Mouse (Mus musculus) lung, adult 2 months (tissue): ENCODE measurements around the gene Tacr1. TPM values are rescaled to one million over a fixed set of nuclear protein-coding genes. Genes with fewer than 3 reads are reported as not detected.

ENCODE experiments used
- DNase-seq: peaks from one replicate; pipeline ENCODE4 v3.0.0; 2022
- H3K4me1 ChIP-seq: fragments of 200-500 bp; 2 replicates; pipeline ENCODE4 v1.6.1; 2011; ENCODE audit warnings: low read length; ENCODE audit not compliant: control insufficient read depth, insufficient read depth
- H3K4me3 ChIP-seq: fragments of 200-500 bp; replicated peaks from 2 replicates; pipeline ENCODE3; 2011; ENCODE audit warnings: low read depth, mild to moderate bottlenecking, control low read depth, low read length; ENCODE audit errors: extremely low read depth
- CTCF ChIP-seq: fragments of 200-500 bp; IDR thresholded peaks from 2 replicates; pipeline ENCODE4 v1.5.1; 2011; ENCODE audit warnings: mild to moderate bottlenecking, low read length, control low read depth; ENCODE audit not compliant: insufficient read depth
- POLR2A ChIP-seq: fragments of 200-500 bp; IDR thresholded peaks from 2 replicates; pipeline ENCODE4 v1.6.1; 2011; ENCODE audit warnings: low read depth, mild to moderate bottlenecking, control low read depth, low read length, borderline replicate concordance; ENCODE audit errors: extremely low read depth
- WGBS: fragments of 180-500 bp; shearing (Covaris S2); methylation state at CpG from one replicate; pipeline ENCODE4 v1.1.7; 2018; 5-methylcytosine and 5-hydroxymethylcytosine counted together
- polyA plus RNA-seq: library from polyadenylated mRNA; depleted of rRNA; stranded (reverse); fragments of >200 nt; gene quantifications from 2 replicates; pipeline ENCODE4 v1.2.3, GENCODE M21; 2012

Gene Tacr1
- polyA plus RNA-seq, 1 experiment = 0.17 TPM

GRCm38 (mm10) chr6:82604791-82605190 lies 202.7 kb downstream of the Tacr1 start:
- no peak for DNase-seq
- no peak overlapping the region for H3K4me3 ChIP-seq
- WGBS = 61% methylated on average over 8 of the region's 8 CpGs
- no peak for TF ChIP-seq CTCF
- TF ChIP-seq POLR2A = no peak
- H3K4me1 ChIP-seq = no peaks in the 10 kb centered on the region

GRCm38 (mm10) chr6:82608756-82609155 lies 206.6 kb downstream of the Tacr1 start:
- WGBS = 96% methylated on average over 4 of the region's 4 CpGs
- DNase-seq = no peak
- TF ChIP-seq CTCF = no peak
- TF ChIP-seq POLR2A = no peak
- Histone ChIP-seq H3K4me3 (no peak overlapping the region), H3K4me1 (no peaks in the 10 kb centered on the region)

GRCm38 (mm10) chr6:82609339-82609926 lies 207.3 kb downstream of the Tacr1 start:
- no peak for DNase-seq
- Histone ChIP-seq H3K4me1 (no peaks in the 10 kb centered on the region), H3K4me3 (no peak overlapping the region)
- no peak for TF ChIP-seq POLR2A
- no peak for TF ChIP-seq CTCF
- 68% methylated on average over 7 of the region's 7 CpGs for WGBS
